Mouse (Mus musculus): ENCODE measurements around the gene Hdac8. TPM values are rescaled to one million over a fixed set of nuclear protein-coding genes. Genes with fewer than 3 reads are reported as not detected.
A peak's percentile ranks its signal among the peaks of the same experiment; 100 is the strongest.

Hdac8 gene
- polyA plus RNA-seq, 1 experiment from 2014 or later = 5.3 TPM

- peak within 1 kb of the TSS; percentile 76 for H3K27ac ChIP-seq (ENCODE audit: low read length)
- H3K4me3 ChIP-seq (ENCODE audit: low read length) = peak within 1 kb of the TSS; percentile 56
- H3K4me1 ChIP-seq (ENCODE audit: control insufficient read depth, insufficient read depth, low read length) = no peaks in the 10 kb centered on the region; the same call in 1 of the 2 replicates
- peak within 1 kb of the TSS; percentile 76 for H3K9ac ChIP-seq (ENCODE audit: low read length)
- ATAC-seq (replicated peaks; ENCODE audit: extremely low read depth, insufficient read depth, low FRiP score) = peak; percentile 88
- no peaks in the 10 kb centered on the region for H3K36me3 ChIP-seq (ENCODE audit: control insufficient read depth, insufficient read depth)
- WGBS = 16% methylated on average over 44 of the region's 44 CpGs
- peak within 1 kb of the TSS; percentile 64 for H3K4me2 ChIP-seq (ENCODE audit: low read depth, low read length)
- peaks cover 4% of the 10 kb centered on the region for H3K9me3 ChIP-seq (replicated peaks; ENCODE audit: control insufficient read depth, low read length)
- H3K27me3 ChIP-seq (ENCODE audit: control insufficient read depth, insufficient read depth, low read length) = peaks cover 19% of the 10 kb centered on the region
Measured at GRCm38 (mm10) chrX:102251937-102252860, 253.0 kb downstream of the Hdac8 start, which contains the start of gene Cited1. Gene Cited1, minus strand, starts transcription at chrX:102252181.

- Histone ChIP-seq H3K4me1 (ENCODE audit: control insufficient read depth, insufficient read depth, low read length) (no peaks in the 10 kb centered on the region; the same call in 1 of the 2 replicates), H3K9ac (ENCODE audit: low read length) (peak overlapping the region; percentile 76), H3K9me3 (replicated peaks; ENCODE audit: control insufficient read depth, low read length) (peaks cover 4% of the 10 kb centered on the region), H3K27ac (ENCODE audit: low read length) (peak overlapping the region; percentile 76), H3K4me2 (ENCODE audit: low read depth, low read length) (peak overlapping the region; percentile 64), H3K27me3 (ENCODE audit: control insufficient read depth, insufficient read depth, low read length) (peaks cover 19% of the 10 kb centered on the region), H3K4me3 (ENCODE audit: low read length) (peak overlapping the region; percentile 56), H3K36me3 (ENCODE audit: control insufficient read depth, insufficient read depth) (peaks cover 4% of the 10 kb centered on the region; the same call in 1 of the 2 replicates)
- peak; percentile 39; the same call in 1 of the 2 replicates for ATAC-seq (replicated peaks; ENCODE audit: extremely low read depth, insufficient read depth, low FRiP score)
- 10% methylated on average over 73 of the region's 80 CpGs for WGBS
Measured at GRCm38 (mm10) chrX:102251221-102251936, 253.8 kb downstream of the Hdac8 start.

- H3K27ac ChIP-seq (ENCODE audit: low read length) = peak overlapping the region; percentile 76
- peak overlapping the region; percentile 76 for H3K9ac ChIP-seq (ENCODE audit: low read length)
- peak overlapping the region; percentile 64 for H3K4me2 ChIP-seq (ENCODE audit: low read depth, low read length)
- H3K4me3 ChIP-seq (ENCODE audit: low read length) = peak overlapping the region; percentile 56
- peaks cover 4% of the 10 kb centered on the region; the same call in 1 of the 2 replicates for H3K36me3 ChIP-seq (ENCODE audit: control insufficient read depth, insufficient read depth)
- no peak; the same call in 1 of the 2 replicates for ATAC-seq (replicated peaks; ENCODE audit: extremely low read depth, insufficient read depth, low FRiP score)
- 19% methylated on average over 24 of the region's 24 CpGs for WGBS
- H3K27me3 ChIP-seq (ENCODE audit: control insufficient read depth, insufficient read depth, low read length) = peaks cover 19% of the 10 kb centered on the region
- no peaks in the 10 kb centered on the region; the same call in 1 of the 2 replicates for H3K4me1 ChIP-seq (ENCODE audit: control insufficient read depth, insufficient read depth, low read length)
- peaks cover 4% of the 10 kb centered on the region for H3K9me3 ChIP-seq (replicated peaks; ENCODE audit: control insufficient read depth, low read length)
Measured at GRCm38 (mm10) chrX:102250891-102251170, 254.3 kb downstream of the Hdac8 start.

GRCm38 (mm10) chrX:102250150-102250890, 254.8 kb downstream of the Hdac8 start:
- Histone ChIP-seq H3K36me3 (ENCODE audit: control insufficient read depth, insufficient read depth) (peaks cover 4% of the 10 kb centered on the region; the same call in 1 of the 2 replicates), H3K4me1 (ENCODE audit: control insufficient read depth, insufficient read depth, low read length) (no peaks in the 10 kb centered on the region; the same call in 1 of the 2 replicates), H3K27me3 (ENCODE audit: control insufficient read depth, insufficient read depth, low read length) (peaks cover 19% of the 10 kb centered on the region), H3K4me3 (ENCODE audit: low read length) (peak overlapping the region; percentile 56), H3K9me3 (replicated peaks; ENCODE audit: control insufficient read depth, low read length) (peaks cover 4% of the 10 kb centered on the region), H3K9ac (ENCODE audit: low read length) (peak overlapping the region; percentile 76), H3K4me2 (ENCODE audit: low read depth, low read length) (peak overlapping the region; percentile 64), H3K27ac (ENCODE audit: low read length) (peak overlapping the region; percentile 76)
- 13% methylated on average over 55 of the region's 68 CpGs for WGBS
- no peak for ATAC-seq (replicated peaks; ENCODE audit: extremely low read depth, insufficient read depth, low FRiP score)

GRCm38 (mm10) chrX:102244334-102244733, 260.8 kb downstream of the Hdac8 start:
- no peak overlapping the region for H3K4me3 ChIP-seq (ENCODE audit: low read length)
- no peaks in the 10 kb centered on the region for H3K9me3 ChIP-seq (replicated peaks; ENCODE audit: control insufficient read depth, low read length)
- 59% methylated on average over 2 of the region's 2 CpGs for WGBS
- H3K9ac ChIP-seq (ENCODE audit: low read length) = no peak overlapping the region
- no peak overlapping the region for H3K4me2 ChIP-seq (ENCODE audit: low read depth, low read length)
- peaks cover 8% of the 10 kb centered on the region; the same call in 1 of the 2 replicates for H3K27me3 ChIP-seq (ENCODE audit: control insufficient read depth, insufficient read depth, low read length)
- H3K36me3 ChIP-seq (ENCODE audit: control insufficient read depth, insufficient read depth) = peaks cover 4% of the 10 kb centered on the region; the same call in 1 of the 2 replicates
- no peak overlapping the region for H3K27ac ChIP-seq (ENCODE audit: low read length)
- no peaks in the 10 kb centered on the region for H3K4me1 ChIP-seq (ENCODE audit: control insufficient read depth, insufficient read depth, low read length)
- no peak for ATAC-seq (replicated peaks; ENCODE audit: extremely low read depth, insufficient read depth, low FRiP score)

Small RNA genes lying within 50 kb of the gene (microRNA-seq; reads per million reads assigned to microRNA genes)
- not detected for gene Gm26318

Other genes with a start within 250 kb of the Hdac8 start
- gene Phka1, start 138.9 kb upstream of the Hdac8 start, polyA plus RNA-seq (2015; fragmentation: Nextera tagmentation; extraction: Ambion mirVana) = 10.5 and 13.0 TPM in 2 replicates
- not detected in 2 replicates for gene Gm3880, start 181.6 kb upstream of the Hdac8 start, polyA plus RNA-seq (2015; fragmentation: Nextera tagmentation; extraction: Ambion mirVana)
- not detected in 2 replicates for gene Gm9112, start 202.3 kb upstream of the Hdac8 start, polyA plus RNA-seq (2015; fragmentation: Nextera tagmentation; extraction: Ambion mirVana)
- gene Dmrtc1b, start 202.5 kb upstream of the Hdac8 start, polyA plus RNA-seq (2015; fragmentation: Nextera tagmentation; extraction: Ambion mirVana) = not detected in 2 replicates

All from heart, embryonic 16.5 days (tissue).